Mouse (Mus musculus) heart, postnatal 4 days (tissue): Measurements from ENCODE around the gene Abcf2. TPM values are rescaled to one million over a fixed set of nuclear protein-coding genes. Genes with fewer than 3 reads are reported as not detected.
A peak's percentile ranks its signal among the peaks of the same experiment; 100 is the strongest.

Experiments used
- DNase-seq: peaks from one replicate; pipeline ENCODE4 v3.0.0; 2021
- total RNA-seq, 2 experiments: library from RNA; stranded (reverse); gene quantifications; 2 replicates each; pipeline ENCODE4 v1.2.3; 2021

Gene Abcf2
- total RNA-seq, 2 experiments from 2014 or later: 47.4 to 49.3 TPM

DNA sequence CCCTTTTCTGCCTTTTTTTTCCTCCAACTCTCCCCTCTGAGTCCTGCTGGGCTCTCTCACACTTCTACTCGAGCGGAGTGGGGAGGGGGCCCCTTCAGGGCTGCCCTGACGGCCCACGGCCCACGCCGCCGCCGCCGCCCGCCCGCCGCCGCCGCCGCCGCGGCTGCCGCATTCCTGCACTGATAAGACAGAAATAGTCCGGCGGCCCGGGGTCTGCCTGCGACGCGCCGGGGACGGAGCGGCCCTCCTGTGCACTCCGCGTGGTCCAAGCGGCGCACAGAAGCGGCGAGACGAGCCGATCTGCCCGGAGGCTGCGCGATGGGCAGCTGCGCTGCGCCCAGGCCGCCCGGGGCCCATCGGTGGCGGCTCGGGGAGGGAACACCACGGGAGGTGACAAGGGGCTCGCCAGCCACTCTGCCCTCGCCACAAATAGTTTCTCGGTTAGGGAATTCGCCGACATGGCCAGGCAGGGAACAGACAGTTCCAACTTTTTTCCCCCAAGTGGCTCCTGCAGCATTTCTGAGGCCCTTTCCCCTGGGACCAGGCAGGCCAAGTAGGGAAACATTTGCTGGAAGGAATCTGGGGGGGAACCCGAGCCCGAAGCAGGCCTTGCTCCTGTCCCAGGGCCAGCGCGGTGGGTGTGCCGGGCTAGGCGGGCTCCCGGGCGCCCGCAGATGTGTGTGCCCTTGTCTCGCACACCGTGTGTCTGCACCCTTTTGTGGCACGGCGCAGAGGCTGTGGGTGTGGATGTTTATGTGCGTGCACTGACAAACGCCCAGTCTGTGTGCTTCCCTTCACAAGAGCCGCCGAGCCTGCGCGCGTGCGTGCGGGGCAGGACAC is 24.9 kb upstream of the Abcf2 start:
- peak; percentile 88 for DNase-seq

- peak; percentile 56 for DNase-seq
These were observed 24.0 kb upstream of the Abcf2 start for GRCm38 (mm10) chr5:24601071-24601835.

- DNase-seq: no peak
These were observed 23.0 kb upstream of the Abcf2 start for GRCm38 (mm10) chr5:24600236-24600635.

DNA sequence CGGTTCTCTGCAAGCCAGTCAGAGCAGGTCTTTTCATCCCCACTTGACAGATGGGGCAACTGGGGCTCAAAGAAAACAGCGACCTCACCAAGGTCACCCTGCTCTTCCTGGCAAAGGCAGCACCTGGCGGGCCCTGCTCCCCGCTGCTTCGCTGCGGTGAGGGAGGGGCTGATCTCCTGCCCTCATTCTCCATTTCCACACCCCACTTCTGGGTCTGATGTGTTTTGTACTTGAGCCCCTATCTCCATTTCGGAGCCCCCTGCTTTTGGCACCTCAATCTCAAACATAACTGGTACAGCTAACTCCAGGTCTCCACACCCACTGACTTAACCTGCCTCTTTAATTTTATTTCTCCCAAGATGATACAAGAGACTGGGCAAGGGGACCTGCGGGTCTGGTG is 21.9 kb upstream of the Abcf2 start:
- DNase-seq: no peak

GRCm38 (mm10) chr5:24598570-24599006 is 21.3 kb upstream of the Abcf2 start:
- peak; percentile 80 for DNase-seq

DNA sequence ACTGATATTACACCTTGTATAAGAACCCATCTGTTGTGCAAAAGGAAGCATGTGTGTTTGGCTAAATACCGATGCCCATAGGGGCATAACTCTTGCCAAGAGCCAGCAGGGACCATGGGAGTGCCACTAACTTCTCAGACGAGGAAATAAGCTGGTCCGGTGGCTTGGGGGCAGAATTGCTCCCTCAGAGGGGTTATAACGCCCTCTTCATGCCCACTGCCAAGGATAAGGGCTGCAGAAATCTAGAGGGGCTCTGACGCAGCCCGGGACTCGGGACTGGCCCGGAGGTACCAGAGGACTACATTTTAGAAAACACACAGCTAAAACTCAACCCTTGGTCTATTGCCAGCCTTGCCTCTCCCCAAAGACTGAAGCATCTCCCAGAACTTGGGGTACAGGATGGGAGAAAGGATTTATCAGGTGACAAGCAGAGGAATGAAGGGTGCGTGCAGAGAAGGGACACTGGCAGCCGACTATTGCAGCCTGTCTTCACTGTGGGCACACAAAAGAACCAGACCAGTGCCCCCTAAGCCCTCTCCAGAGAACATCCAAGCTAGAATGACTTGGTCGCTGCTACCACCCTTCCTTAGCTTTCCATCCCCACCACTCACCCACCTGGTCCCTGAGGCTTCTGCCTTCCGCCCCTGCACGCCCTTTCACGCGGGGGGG is 20.8 kb upstream of the Abcf2 start:
- DNase-seq: no peak

DNA sequence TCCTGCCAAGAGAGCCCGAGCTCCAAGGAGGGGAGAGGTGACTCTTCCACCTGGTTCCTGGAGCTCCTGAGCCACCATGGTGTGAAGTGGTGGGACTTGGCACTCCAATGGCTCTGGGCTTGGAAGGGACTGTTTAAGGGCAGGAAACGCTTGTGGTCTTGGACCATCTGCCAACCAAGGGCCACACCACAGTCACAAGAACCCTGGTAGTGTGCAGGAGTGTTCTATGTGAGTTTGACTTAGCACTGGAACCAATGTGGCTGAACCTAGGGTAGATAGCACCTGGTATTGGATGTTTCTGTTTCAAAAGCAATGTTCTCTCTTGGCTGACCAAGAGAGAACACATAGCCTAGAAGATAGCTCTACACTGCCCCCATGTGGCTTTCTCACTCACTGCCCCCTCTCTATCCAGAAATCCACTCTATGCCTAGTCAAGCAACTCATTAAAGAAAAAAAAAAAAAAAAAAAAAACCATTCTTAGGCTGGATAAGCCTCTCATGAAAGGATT is 20.0 kb upstream of the Abcf2 start:
- DNase-seq: peak; percentile 86

DNA sequence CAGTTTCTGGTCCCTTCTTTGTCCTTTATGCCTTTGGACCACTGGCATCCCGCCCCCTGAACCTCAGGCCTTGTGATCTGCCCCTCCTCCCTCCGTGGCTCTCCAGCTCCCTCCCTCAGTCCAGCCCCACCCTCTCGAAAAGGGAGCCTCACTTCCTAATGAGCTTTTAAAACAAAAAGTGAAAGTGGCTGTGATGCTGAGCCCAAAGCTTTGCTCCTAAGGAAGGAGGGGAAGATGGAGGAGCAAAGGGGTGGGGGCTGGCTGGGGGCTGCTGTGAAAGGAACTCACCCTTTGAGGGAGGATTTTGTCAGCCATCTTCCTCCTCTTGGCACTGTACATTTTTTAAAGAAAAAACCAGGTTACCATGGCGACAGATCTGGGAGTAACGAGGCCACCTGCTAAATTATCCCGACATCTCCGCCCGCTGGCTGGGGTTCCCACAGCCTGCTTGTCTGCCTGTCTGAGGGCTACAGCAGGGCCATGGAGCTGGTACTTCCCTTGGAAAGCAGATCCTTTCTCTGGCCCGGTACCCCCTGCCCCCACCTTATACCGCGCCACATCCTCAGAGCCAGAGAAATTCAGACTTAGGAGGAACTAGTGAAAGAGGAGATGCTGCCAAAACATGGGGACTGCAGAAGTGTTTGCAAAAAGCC is 19.4 kb upstream of the Abcf2 start:
- DNase-seq: peak; percentile 30

DNA sequence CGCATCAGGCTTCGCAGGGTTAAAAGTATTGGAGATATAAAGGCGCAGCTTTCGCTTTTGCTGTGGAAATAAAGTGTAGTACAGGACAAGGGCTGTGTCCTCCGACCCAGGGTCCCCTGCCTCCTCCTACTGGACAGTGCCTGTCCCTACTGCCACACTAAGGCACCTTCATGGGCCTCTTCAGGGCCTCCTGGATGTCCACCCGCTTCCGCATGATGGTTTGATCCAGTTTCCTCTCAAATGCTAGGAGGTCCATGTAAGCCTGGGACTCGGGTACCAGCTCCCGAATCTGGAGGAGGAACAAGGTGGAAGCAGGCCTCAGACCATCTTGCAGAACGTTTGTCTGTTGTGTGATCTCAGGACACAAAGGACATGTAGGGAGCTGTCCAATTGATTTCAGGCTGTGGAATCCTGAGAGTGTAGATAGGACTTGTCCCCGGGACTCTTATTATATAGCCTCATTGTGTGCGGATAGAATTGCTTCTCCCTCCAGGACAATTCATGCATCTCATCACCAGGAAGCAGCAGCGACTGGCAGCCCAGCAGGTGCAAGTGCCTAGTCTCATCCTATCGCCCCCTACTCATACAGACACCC is 18.6 kb upstream of the Abcf2 start:
- DNase-seq: no peak

DNA sequence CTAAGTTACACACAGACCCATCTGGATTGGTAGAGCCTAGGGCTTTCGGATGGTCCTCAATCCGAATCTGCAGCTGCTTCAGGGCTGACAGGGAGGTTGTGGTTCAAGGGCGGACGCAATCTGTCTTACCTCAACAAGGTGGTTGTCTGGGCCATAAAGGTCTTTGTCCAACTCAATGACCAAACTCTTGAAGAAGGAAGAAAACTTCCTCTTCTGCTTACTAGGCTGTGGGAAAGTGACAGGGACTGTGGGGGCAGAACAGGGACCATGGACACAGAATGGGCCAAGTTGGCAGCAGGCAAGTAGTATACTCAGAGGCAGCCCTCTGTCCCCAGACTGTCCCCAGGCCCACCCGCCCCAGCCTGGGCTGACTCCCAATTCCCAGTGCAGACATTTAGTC is 18.0 kb upstream of the Abcf2 start:
- no peak for DNase-seq

- no peak for DNase-seq
These were observed 17.1 kb upstream of the Abcf2 start for GRCm38 (mm10) chr5:24594346-24594745.

GRCm38 (mm10) chr5:24593928-24594327 is 16.7 kb upstream of the Abcf2 start:
- no peak for DNase-seq

DNA sequence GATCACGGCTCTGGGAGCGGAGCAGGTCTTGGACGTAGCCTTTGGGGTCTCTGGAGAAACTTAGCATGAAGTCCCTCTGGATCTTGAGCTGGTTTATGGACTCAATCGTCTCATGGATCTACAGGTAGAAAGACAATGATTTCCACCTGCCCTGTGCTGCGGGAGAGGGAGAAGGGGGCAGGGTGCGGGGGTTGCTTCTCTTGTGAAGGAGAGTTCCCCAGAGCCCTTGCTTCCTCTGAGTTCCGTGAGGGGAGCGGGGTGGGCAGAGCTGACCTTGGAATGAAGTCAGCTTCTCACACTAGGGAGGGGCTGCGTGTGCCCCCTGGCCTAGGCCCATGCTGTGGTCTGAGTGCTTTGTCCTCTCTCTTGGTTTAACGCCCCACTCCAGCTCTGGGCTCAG is 16.0 kb upstream of the Abcf2 start:
- no peak for DNase-seq

DNA sequence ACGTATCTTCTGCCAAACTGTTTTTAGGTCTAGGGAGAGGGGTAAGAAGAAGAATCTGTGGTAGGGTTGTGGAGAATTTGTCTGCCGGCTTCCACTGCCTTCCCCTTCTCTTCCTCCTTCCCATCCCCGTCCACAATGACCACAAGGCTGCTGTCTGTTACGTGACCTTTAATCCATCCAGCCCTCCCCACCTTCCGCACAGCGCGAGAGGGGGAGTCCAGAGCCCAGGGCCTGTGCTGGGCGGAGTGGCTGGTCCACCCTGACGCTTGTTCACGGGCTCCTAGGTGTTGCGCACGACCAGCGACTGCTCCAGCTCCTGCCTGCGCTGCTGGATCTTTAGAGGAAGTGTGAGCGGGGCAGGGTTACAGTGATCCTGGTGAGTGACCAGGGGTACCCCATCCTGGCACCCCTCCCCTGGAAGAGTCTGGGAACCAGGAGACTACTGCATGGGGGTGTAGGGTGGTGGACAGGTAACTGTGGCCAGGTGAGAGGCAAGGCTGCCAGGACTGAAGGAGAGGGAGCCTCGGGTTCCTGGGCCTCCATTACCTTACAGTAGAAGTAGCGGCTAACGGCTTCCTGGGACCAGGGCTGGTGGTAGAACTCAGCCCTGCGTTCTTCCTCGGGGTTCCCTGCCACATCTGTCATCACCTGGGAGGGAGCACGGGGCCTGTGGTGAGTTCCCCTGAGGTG is 15.3 kb upstream of the Abcf2 start:
- DNase-seq: no peak

DNA sequence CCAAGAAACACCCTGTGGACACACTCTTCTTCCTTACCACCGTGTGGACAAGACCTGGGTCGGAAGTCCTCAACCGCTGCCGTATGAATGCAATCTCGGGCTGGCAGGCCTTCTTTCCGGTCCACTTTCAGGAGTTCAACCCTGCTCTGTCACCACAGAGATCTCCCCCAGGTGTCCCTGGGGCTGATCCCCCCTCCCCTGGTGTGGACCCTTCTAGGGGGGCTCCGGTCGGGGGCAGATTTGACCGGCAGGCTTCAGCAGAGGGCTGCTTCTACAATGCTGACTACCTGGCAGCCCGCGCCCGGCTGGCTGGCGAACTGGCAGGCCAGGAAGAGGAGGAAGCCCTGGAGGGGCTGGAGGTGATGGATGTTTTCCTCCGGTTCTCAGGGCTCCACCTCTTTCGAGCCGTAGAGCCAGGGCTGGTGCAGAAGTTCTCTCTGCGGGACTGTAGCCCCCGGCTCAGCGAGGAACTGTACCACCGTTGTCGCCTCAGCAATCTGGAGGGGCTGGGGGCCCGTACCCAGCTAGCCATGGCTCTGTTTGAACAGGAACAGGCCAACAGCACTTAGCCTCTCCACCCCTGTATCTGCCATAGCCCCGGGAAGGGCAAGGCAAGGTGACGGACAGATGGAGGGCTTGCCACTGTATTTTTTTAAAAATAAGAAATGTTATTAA is 14.7 kb upstream of the Abcf2 start:
- DNase-seq: no peak

DNA sequence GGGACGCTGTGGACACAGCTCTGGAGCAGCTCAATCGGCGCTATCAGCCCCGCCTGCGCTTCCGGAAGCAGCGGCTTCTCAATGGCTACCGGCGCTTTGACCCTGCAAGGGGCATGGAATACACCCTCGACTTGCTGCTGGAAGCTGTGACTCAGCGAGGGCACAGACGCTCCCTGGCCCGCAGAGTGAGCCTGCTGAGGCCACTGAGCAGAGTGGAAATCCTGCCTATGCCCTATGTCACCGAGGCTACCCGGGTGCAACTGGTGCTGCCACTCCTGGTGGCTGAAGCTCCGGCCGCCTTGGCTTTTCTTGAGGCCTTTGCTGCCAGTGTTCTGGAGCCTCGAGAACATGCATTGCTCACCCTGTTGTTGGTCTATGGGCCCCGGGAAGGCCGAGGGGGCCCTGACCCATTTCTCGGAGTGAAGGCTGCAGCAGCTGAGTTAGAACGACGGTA is 14.0 kb upstream of the Abcf2 start:
- DNase-seq: peak; percentile 29

- no peak for DNase-seq
These were observed 12.5 kb upstream of the Abcf2 start for GRCm38 (mm10) chr5:24589511-24590500.

GRCm38 (mm10) chr5:24587200-24587577 is 9.9 kb upstream of the Abcf2 start:
- no peak for DNase-seq

GRCm38 (mm10) chr5:24586547-24587199 is 9.4 kb upstream of the Abcf2 start, which contains the start of gene Chpf2:
TSS of gene Chpf2 (plus strand) at chr5:24586741.
- DNase-seq: peak; percentile 80
